Mouse (Mus musculus) heart, adult 8-10 months (tissue): ENCODE measurements around the gene Plpp3. TPM values are rescaled to one million over a fixed set of nuclear protein-coding genes. Genes with fewer than 3 reads are reported as not detected.

Experiments used
- total RNA-seq, 4 experiments: library from RNA; stranded (reverse); gene quantifications; 2 replicates each; pipeline ENCODE4 v1.2.4; 2022

The Plpp3 gene
- total RNA-seq, 4 experiments from 2014 or later, result 51.8 to 58.4 (median 54.5) TPM

Other genes with a start within 250 kb of the Plpp3 start
- under 1 TPM in 2 of 4 experiments, not detected in 2; 0.09 TPM for gene Fyb2, start 243.9 kb upstream of the Plpp3 start, total RNA-seq
- gene Prkaa2, start 47.5 kb upstream of the Plpp3 start, total RNA-seq, result 10 to 100 TPM; 77.3 to 89.7 (median 87.0) TPM